Mouse (Mus musculus) ES-Bruce4 (cell line): ENCODE measurements at regions not wholly inside any gene's neighbourhood (a gene's known extent, or its start where the extent isn't known, plus 50 kb on each side); places are given as distances from the start of the nearest gene placed in this dataset.

ENCODE experiments used
- CTCF ChIP-seq: IDR thresholded peaks from one replicate; pipeline ENCODE4 v1.8.1; 2011; ENCODE audit warnings: low read depth, low read length
- EP300 ChIP-seq: IDR thresholded peaks from 2 replicates; pipeline ENCODE4 v1.6.1; 2011; ENCODE audit warnings: low read depth, low read length; ENCODE audit not compliant: insufficient read depth
- POLR2A ChIP-seq: IDR thresholded peaks from one replicate; pipeline ENCODE4 v1.8.1; 2011; ENCODE audit warnings: low read length; ENCODE audit not compliant: insufficient read depth

DNA sequence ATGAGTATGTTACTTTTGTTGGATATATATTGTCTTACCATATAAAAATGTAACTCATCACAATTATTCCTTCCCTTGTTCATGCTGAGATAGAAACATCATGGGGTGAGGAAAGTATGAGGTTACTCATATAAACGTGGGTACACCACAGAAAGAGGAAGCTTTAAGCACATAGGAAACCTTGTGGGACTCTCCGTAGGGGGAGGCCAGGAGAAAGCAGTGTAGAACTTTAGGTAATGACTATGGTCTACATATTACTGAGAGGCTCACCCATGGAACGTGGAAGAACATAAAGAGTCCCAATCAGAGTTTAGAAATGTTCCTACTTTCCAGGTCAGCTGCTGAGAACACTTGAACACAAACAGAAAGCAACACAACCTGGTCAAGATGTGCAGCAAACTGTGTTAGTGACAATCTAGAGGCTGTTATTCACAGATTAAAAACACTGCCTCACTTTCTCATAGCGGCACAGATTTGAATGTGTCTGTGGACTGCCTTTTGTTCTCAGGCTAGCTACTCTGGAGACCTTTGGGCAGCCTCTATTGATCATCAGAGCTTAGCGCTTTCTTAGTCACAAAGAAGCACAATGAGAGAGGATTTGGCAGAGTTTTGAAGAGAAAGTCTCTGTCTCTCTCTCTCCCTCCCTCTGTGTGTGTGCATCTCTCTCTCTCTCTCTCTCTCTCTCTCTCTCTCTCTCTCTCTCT is 51.4 kb upstream of the Tab2 start:
- TF ChIP-seq CTCF, result no peak
- TF ChIP-seq POLR2A, result no peak
- TF ChIP-seq EP300, result no peak
